Mouse (Mus musculus): ENCODE measurements at regions not wholly inside any gene's neighbourhood (a gene's known extent, or its start where the extent isn't known, plus 50 kb on each side); places are given as distances from the start of the nearest gene placed in this dataset.

GRCm38 (mm10) chrX:76680890-76681289 lies 78.2 kb upstream of the Cldn34d start:
- in situ Hi-C loops (cut with MboI; ENCODE audit: unreplicated experiment in 2 of 2), result loop anchor here (10.0 to 25.0 kb wide), 2 partner anchors 806 to 1044 kb away; no protein-coding TSS in a partner anchor

Data from v-Abl transformed pro-B cells (cell line).